Mouse (Mus musculus) brain, embryonic 14.5 days (tissue): ENCODE data around the gene Olfr551.

Experiments used
- CTCF ChIP-seq: fragments of 200-500 bp; IDR thresholded peaks from 2 replicates; pipeline ENCODE4 v1.5.1; 2012; ENCODE audit warnings: inconsistent platforms, mild to moderate bottlenecking, moderate library complexity, borderline replicate concordance; ENCODE audit not compliant: insufficient read depth, insufficient read length; ENCODE audit errors: extremely low read depth
- POLR2A ChIP-seq: fragments of 200-500 bp; IDR thresholded peaks from 2 replicates; pipeline ENCODE4 v1.6.1; 2012; ENCODE audit warnings: mild to moderate bottlenecking, inconsistent platforms, borderline replicate concordance; ENCODE audit not compliant: poor library complexity, insufficient read depth, insufficient read length, severe bottlenecking; ENCODE audit errors: extremely low read depth

DNA sequence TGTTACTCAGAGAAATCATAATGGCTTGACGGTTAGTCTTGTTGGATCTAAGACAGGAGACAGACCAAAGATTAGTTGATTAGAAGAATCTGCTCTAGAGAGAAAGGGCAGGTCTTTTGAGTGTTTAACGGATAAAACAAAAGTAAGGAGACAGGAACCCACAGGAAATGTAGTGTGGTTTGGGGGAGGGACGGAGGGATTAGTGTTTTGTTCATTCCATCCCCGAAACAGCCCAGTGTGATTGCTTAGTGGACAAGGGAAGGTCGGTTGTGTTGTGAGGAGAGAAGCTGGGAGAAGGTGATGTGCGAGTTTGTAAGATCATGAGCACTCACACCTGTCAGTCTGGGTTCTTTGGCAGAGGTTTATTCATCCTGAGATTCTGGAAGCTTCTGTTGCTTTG is 15.7 kb downstream of the Olfr551 start:
- no peak for TF ChIP-seq CTCF
- no peak for TF ChIP-seq POLR2A
